Mouse (Mus musculus) embryonic facial prominence, embryonic 15.5 days (tissue): ENCODE measurements around the gene Apom. TPM values are rescaled to one million over a fixed set of nuclear protein-coding genes. Genes with fewer than 3 reads are reported as not detected.
A peak's percentile ranks its signal among the peaks of the same experiment; 100 is the strongest.

ENCODE experiments used
- ATAC-seq: fragments of 200-750 bp; cut with Nextera tagmentation; 2 replicates; pipeline ENCODE4 v1.8.0; 2017; ENCODE audit warnings: low read depth, moderate TSS enrichment; ENCODE audit not compliant: insufficient number of reproducible peaks, low FRiP score, low TSS enrichment
- H3K27ac ChIP-seq: fragments of 300-500 bp; sonication (generic); replicated peaks from 2 replicates; pipeline ENCODE4 v1.5.1; 2015; ENCODE audit warnings: mild to moderate bottlenecking, inconsistent platforms
- H3K27me3 ChIP-seq: fragments of 300-500 bp; sonication (generic); 2 replicates; pipeline ENCODE4 v1.6.1; 2015; ENCODE audit warnings: inconsistent platforms
- H3K36me3 ChIP-seq: fragments of 300-500 bp; sonication (generic); 2 replicates; pipeline ENCODE4 v1.6.1; 2015; ENCODE audit warnings: mild to moderate bottlenecking, inconsistent platforms
- H3K4me1 ChIP-seq: fragments of 300-500 bp; sonication (generic); 2 replicates; pipeline ENCODE4 v1.6.1; 2015; ENCODE audit warnings: inconsistent platforms
- H3K4me2 ChIP-seq: fragments of 300-500 bp; sonication (generic); replicated peaks from 2 replicates; pipeline ENCODE4 v1.6.1; 2015; ENCODE audit warnings: mild to moderate bottlenecking, inconsistent platforms
- H3K4me3 ChIP-seq: fragments of 300-500 bp; sonication (generic); replicated peaks from 2 replicates; pipeline ENCODE4 v1.5.1; 2015; ENCODE audit warnings: mild to moderate bottlenecking, inconsistent platforms
- H3K9ac ChIP-seq: fragments of 300-500 bp; sonication (generic); 2 replicates; pipeline ENCODE4 v1.6.1; 2015; ENCODE audit warnings: inconsistent platforms
- H3K9me3 ChIP-seq: fragments of 300-500 bp; sonication (generic); replicated peaks from 2 replicates; pipeline ENCODE4 v1.6.1; 2016; ENCODE audit warnings: inconsistent platforms
- WGBS: fragments of 180-500 bp; shearing (Covaris S2); methylation state at CpG from one replicate; pipeline ENCODE4 v1.1.7; 2015; 5-methylcytosine and 5-hydroxymethylcytosine counted together
- polyA plus RNA-seq: library from polyadenylated mRNA; unstranded; fragments of >200 nt; fragmentation: Nextera tagmentation; extraction: Ambion mirVana; gene quantifications from 2 replicates; pipeline ENCODE4 v1.2.1, GENCODE M21; 2015

Apom gene
- polyA plus RNA-seq, result 0.17 TPM in 1 of 2 replicates, not detected in the other

DNA sequence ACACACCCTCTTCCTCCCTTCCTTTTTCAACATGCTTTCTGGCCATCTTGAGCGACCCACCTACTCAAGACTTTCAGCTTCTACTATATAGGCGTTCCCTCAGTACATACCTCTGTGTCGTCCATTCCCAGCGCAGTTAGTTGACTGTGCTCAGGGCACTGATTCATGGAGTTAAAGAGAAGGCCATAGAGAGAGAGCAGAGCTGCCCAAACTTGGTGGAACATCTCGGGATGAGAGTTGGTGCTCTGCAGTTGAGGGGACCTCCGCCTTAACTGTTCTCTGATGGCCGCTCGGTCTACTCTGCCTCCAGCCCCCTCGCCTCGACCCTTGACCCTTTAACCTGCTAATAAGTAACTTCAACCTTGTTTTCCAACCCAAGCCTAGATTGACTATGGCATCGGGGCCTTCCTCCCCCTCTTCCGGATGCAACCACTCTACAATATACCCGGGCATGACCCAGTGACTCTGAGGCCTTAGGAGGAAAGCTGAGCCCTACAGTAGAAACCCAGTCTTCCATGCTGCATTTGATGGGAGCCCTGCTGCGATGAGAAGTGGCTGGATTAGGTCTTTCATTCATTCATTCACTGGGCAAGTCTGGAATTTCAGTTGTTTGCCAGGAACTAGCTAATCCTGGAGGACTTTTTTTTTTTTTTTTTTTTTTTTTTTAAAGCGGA, at the start of gene Apom:
Apom (minus strand) TSS at position 551 of the 674 bp plus-strand sequence.
- H3K27me3 ChIP-seq, result no peaks in the 10 kb centered on the region
- peaks cover 12% of the 10 kb centered on the region for H3K36me3 ChIP-seq
- peaks cover 24% of the 10 kb centered on the region for H3K4me1 ChIP-seq
- H3K4me2 ChIP-seq, result no peak within 1 kb of the TSS
- H3K27ac ChIP-seq, result no peak within 1 kb of the TSS
- ATAC-seq, result no peak
- H3K4me3 ChIP-seq, result no peak within 1 kb of the TSS
- no peaks in the 10 kb centered on the region for H3K9me3 ChIP-seq
- WGBS, result 80% methylated on average over 15 of the region's 15 CpGs
- H3K9ac ChIP-seq, result no peak within 1 kb of the TSS

DNA sequence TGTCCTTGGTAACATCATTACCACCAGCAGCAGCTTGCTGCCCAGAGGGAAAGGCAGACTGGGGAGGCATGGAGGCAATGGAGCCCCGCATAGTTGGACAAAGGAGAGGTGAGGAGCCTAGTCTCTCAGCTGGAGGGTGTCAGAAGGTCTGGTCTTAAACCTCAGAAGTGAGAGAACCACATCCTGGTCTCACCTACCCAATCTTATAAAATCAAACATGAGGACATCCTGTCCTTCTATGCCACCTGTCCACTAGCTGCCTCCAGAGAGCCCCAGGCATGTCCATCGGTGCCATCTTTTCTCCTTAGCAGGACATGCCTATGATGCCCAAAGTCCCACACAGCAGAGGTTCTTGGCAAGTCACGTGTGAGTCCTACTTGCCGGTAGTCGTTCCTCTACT, 48.2 kb upstream of the Apom start:
- H3K9ac ChIP-seq, result no peak overlapping the region
- 75% methylated on average over 5 of the region's 5 CpGs for WGBS
- H3K27ac ChIP-seq, result no peak overlapping the region
- H3K36me3 ChIP-seq, result no peaks in the 10 kb centered on the region
- ATAC-seq, result no peak
- no peaks in the 10 kb centered on the region for H3K9me3 ChIP-seq
- H3K27me3 ChIP-seq, result no peaks in the 10 kb centered on the region
- no peaks in the 10 kb centered on the region for H3K4me1 ChIP-seq
- H3K4me3 ChIP-seq, result no peak overlapping the region
- no peak overlapping the region for H3K4me2 ChIP-seq

DNA sequence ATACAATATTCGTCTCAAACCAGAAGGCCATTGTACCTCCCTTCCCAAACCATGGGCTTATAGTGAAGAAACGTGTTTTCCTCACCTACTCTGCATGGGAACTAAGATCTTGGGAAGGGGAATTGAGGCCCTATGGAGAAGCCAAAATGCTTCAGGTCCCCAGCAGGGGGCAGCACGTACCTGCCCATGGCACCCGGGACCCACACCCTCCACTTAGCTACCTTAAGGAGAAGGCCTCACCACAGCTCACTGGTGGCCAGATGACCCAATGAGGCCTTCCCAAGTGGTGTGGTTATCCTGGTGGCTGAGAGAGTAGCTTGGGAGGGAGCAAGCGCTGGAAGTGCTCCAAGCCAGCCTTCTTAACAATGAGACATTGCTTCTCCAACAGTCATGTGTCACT, 46.7 kb upstream of the Apom start:
- Histone ChIP-seq H3K27me3 (no peaks in the 10 kb centered on the region), H3K4me1 (peaks cover 10% of the 10 kb centered on the region), H3K9me3 (no peaks in the 10 kb centered on the region), H3K27ac (no peak overlapping the region), H3K36me3 (no peaks in the 10 kb centered on the region), H3K4me2 (no peak overlapping the region), H3K9ac (no peak overlapping the region), H3K4me3 (no peak overlapping the region)
- 10% methylated on average over 5 of the region's 5 CpGs for WGBS
- ATAC-seq, result peak; percentile 39; the same call in 1 of the 2 replicates

DNA sequence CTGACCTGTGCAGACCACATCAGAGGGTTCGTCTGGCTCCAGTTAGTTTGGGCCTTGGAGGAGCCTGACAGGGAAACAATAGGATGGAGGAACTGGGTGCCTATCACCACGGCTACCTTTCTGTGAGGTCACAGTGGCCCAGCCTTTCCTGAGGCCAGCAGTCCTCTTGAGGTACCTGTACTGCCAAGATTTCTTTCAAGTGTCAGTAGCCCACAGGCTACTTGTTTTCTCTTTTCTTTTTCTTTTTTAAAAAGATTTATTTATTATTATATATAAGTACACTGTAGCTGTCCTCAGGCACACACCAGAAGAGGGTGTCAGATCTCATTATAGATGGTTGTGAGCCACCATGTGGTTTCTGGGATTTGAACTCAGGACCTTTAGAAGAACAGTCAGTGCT, 44.1 kb upstream of the Apom start, which contains the start of gene Aif1:
Aif1 (minus strand) TSS at position 101 of the 400 bp plus-strand sequence.
- H3K4me1 ChIP-seq, result peaks cover 18% of the 10 kb centered on the region
- no peak within 1 kb of the TSS for H3K9ac ChIP-seq
- H3K4me2 ChIP-seq, result no peak within 1 kb of the TSS
- H3K27ac ChIP-seq, result no peak within 1 kb of the TSS
- no peaks in the 10 kb centered on the region for H3K36me3 ChIP-seq
- no peaks in the 10 kb centered on the region for H3K27me3 ChIP-seq
- ATAC-seq, result no peak
- no peaks in the 10 kb centered on the region for H3K9me3 ChIP-seq
- 47% methylated on average over 2 of the region's 2 CpGs for WGBS
- H3K4me3 ChIP-seq, result no peak within 1 kb of the TSS

DNA sequence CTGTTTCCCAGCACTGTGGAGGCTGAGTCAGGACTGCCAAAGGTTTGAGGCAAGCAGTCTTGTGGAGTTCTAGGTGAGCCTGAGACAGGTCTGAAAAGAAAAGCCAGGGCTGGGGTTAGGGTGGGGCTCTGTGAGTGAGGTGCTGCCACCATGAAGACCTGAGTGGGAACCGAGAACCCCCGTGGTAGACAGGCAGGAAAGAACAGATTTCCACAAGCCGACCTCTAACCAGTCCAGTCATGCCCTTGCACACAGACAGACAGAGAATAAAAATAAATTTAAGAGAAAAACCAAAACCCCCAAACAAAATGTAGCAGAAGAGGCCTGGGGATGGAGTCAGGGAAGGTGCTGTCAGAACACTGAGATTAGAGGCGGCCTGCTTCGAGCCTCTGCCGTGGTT, 43.5 kb upstream of the Apom start:
- Histone ChIP-seq H3K4me2 (no peak overlapping the region), H3K4me1 (peaks cover 18% of the 10 kb centered on the region), H3K4me3 (no peak overlapping the region), H3K36me3 (no peaks in the 10 kb centered on the region), H3K9ac (no peak overlapping the region), H3K27me3 (no peaks in the 10 kb centered on the region), H3K9me3 (no peaks in the 10 kb centered on the region), H3K27ac (no peak overlapping the region)
- no peak for ATAC-seq
- 61% methylated on average over 6 of the region's 6 CpGs for WGBS

DNA sequence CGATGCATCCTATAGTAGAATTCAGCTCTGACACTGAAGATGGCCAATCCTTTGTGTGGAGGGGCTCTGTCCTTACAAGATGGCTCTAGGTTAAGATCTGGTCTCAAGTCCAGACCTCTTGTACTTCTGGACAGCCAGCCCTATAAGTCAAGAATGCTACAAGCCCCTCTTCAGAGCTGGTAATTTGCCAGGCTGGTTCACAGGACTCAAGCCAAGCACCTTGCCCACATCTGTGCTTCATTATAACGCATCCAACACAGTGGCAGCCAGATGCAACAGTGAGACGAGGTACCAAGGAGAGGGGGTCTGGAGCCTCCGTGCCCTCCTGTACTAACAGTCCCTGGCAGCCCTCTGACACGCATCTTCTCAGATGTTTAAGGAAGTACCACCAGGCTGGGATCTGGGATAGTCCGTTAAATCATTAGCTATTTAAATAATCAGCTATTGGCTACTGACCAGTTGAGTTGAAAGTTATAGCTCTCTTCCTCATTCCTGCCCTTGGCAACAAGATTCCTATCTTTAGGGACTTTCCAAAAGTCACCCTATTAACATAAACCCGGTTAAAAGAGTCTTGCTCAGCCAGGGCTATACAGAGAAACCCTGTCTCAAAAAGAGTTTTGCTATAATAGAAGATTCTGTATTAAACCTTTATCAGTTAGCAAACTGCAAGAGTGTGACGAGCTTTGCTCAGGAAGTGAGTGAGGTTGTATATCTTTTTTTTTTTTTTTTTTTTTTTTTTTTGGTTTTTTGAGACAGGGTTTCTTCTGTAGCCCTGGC, 42.5 kb upstream of the Apom start:
- Histone ChIP-seq H3K27me3 (no peaks in the 10 kb centered on the region), H3K9me3 (no peaks in the 10 kb centered on the region), H3K36me3 (no peaks in the 10 kb centered on the region), H3K4me1 (peaks cover 18% of the 10 kb centered on the region), H3K4me3 (no peak overlapping the region), H3K4me2 (no peak overlapping the region), H3K27ac (0 out of 2 replicates have a peak overlapping the region, but pooled peaks have one; percentile 22), H3K9ac (no peak overlapping the region)
- 52% methylated on average over 8 of the region's 8 CpGs for WGBS
- ATAC-seq, result no peak

DNA sequence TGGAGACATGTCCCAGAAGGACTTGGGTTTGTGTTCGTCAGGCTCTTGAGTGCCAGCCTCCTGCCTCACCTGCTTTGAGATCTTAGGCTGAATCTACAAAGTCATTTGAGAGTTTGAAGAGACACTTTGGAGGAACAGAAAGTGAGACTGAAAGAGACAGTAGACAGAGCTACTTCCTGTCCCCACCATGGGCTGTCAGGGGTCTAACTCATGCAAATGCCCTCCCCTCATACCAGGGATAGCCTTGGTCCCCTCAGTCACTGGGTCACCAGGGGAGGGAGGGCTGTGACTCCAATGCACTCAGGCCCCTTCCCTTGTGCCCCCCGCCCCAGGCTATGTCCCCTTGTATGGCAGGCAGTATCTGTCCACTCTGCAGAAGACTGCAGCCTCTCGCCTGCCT, 41.5 kb upstream of the Apom start:
- H3K36me3 ChIP-seq, result no peaks in the 10 kb centered on the region
- 67% methylated on average over 3 of the region's 3 CpGs for WGBS
- H3K27me3 ChIP-seq, result no peaks in the 10 kb centered on the region
- no peak overlapping the region for H3K9ac ChIP-seq
- no peak overlapping the region for H3K4me2 ChIP-seq
- H3K9me3 ChIP-seq, result no peaks in the 10 kb centered on the region
- H3K27ac ChIP-seq, result peak overlapping the region; percentile 72
- H3K4me1 ChIP-seq, result peaks cover 18% of the 10 kb centered on the region
- H3K4me3 ChIP-seq, result no peak overlapping the region
- no peak for ATAC-seq

DNA sequence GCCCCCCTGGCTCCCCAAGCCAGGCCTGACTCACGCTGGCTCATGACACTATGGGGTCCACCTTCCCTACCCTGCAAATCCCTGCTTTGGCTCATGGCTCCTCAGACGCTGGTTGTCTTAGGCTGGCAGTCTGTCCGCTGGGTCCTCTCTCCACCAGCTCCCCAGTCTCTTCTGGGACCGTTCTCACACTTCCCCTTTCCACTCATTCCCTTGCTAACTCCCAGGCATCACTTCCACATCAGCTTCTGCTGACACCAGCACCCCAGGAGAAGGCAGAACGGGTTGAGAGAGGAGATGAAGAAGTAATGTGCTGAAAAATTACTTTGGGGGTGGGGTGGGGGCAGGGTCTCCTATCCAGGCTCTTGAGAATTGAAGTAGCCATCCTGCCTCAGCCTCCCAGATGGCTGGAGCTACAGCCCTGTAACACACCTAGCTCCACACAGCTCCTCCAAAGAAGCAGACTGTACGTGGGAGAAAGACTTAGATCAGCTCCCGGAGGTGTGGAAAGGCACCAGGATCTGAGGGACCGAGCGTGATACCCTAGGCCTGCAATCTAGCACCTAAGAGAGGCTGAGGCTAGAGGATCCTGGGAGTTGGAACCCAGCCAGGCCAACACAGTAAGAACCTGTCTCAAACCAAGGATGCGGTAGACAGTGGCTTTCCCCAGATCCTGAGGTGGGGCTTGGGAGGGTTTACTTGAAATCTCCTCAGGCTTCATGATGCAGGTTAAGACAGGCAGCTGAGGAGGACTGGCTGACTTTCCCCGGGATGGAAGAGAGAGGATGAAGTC, 40.8 kb upstream of the Apom start:
- no peak for ATAC-seq
- no peaks in the 10 kb centered on the region for H3K27me3 ChIP-seq
- 62% methylated on average over 11 of the region's 11 CpGs for WGBS
- no peaks in the 10 kb centered on the region for H3K9me3 ChIP-seq
- H3K4me1 ChIP-seq, result peaks cover 18% of the 10 kb centered on the region
- no peak overlapping the region for H3K4me3 ChIP-seq
- peak overlapping the region; percentile 72 for H3K27ac ChIP-seq
- no peak overlapping the region for H3K4me2 ChIP-seq
- no peak overlapping the region for H3K9ac ChIP-seq
- H3K36me3 ChIP-seq, result no peaks in the 10 kb centered on the region

DNA sequence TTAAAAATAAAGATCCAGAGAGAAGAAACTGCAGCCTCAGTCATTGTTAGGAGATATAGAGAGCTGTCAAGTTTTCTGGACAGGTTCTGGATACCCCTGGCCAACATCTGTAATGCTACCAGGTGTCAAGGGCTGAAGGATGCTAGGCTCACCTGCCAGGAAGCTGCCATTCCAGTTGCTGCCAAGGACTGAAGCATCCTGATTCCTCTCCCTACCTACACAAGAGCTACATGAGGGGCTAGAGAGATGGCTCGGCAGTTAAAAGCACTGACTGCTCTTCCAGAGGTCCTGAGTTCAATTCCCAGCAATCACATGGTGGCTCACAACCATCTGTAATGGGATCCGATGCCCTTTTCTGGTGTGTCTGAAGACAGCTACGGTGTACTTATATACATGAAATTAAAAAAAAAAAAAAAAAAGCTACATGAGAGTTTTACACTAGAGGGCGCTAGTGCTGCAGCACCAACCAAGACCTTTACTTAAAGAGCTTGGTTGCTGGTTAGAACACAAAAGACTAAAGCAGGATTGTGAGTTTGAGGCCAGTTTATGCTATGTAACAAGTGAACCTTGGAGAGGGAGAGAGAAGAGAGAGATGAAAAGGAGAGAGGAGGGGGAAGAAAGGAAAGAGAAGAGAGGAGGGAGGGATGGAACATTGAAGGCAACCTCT, 36.8 kb upstream of the Apom start:
- no peaks in the 10 kb centered on the region for H3K9me3 ChIP-seq
- no peak overlapping the region for H3K9ac ChIP-seq
- peaks cover 18% of the 10 kb centered on the region for H3K4me1 ChIP-seq
- ATAC-seq, result no peak
- no peak overlapping the region for H3K4me2 ChIP-seq
- no peak overlapping the region for H3K4me3 ChIP-seq
- 18% methylated on average over 4 of the region's 4 CpGs for WGBS
- H3K27me3 ChIP-seq, result no peaks in the 10 kb centered on the region
- no peak overlapping the region for H3K27ac ChIP-seq
- no peaks in the 10 kb centered on the region for H3K36me3 ChIP-seq

DNA sequence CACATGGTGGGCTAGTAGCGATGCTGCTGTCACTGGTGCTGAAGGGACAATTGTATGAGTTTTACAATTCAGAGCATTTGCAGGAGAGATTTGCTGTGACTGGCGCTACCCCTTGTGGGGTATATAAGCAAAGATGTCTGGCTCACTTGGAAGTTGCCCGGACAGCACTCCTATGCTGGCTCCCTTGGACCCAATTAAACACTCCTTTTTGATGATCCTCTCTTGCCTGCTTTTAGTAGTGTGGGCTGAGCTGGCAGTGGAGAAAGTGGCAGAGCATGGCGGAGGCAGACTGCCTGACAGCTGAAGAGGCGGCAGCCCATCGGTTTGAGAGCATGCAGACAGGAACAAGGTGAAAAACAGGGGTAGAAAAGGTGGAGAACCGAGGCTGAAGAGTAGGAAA, 35.9 kb upstream of the Apom start:
- H3K9me3 ChIP-seq, result no peaks in the 10 kb centered on the region
- H3K36me3 ChIP-seq, result no peaks in the 10 kb centered on the region
- 88% methylated on average over 7 of the region's 7 CpGs for WGBS
- no peak overlapping the region for H3K27ac ChIP-seq
- H3K4me2 ChIP-seq, result no peak overlapping the region
- H3K4me3 ChIP-seq, result no peak overlapping the region
- H3K27me3 ChIP-seq, result no peaks in the 10 kb centered on the region
- peaks cover 16% of the 10 kb centered on the region for H3K4me1 ChIP-seq
- no peak for ATAC-seq
- no peak overlapping the region for H3K9ac ChIP-seq
